Mouse (Mus musculus) neural tube, embryonic 11.5 days (tissue): ENCODE results near the gene Smim20. TPM values are rescaled to one million over a fixed set of nuclear protein-coding genes. Genes with fewer than 3 reads are reported as not detected.

Experiments used
- ATAC-seq: fragments of 200-750 bp; cut with Nextera tagmentation; 2 replicates; pipeline ENCODE4 v1.8.0; 2017; ENCODE audit warnings: moderate number of reproducible peaks, mild to moderate bottlenecking, moderate TSS enrichment, moderate library complexity; ENCODE audit not compliant: insufficient read depth, low FRiP score, low TSS enrichment
- DNase-seq: peaks from one replicate; pipeline ENCODE4 v3.0.0-alpha.2; 2015; ENCODE audit warnings: low spot score
- H3K27ac ChIP-seq: fragments of 300-500 bp; sonication (generic); 2 replicates; pipeline ENCODE4 v1.5.1; 2014; ENCODE audit warnings: low read depth, mild to moderate bottlenecking, low read length
- H3K27me3 ChIP-seq: fragments of 300-500 bp; sonication (generic); 2 replicates; pipeline ENCODE4 v1.6.1; 2014; ENCODE audit warnings: mild to moderate bottlenecking, low read length, mixed read lengths; ENCODE audit not compliant: control insufficient read depth, insufficient read depth
- H3K36me3 ChIP-seq: fragments of 300-500 bp; sonication (generic); 2 replicates; pipeline ENCODE4 v1.6.1; 2014; ENCODE audit warnings: mild to moderate bottlenecking, low read length, moderate library complexity, mixed read lengths; ENCODE audit not compliant: control insufficient read depth, insufficient read depth
- H3K4me1 ChIP-seq: fragments of 300-500 bp; sonication (generic); 2 replicates; pipeline ENCODE4 v1.6.1; 2014; ENCODE audit warnings: low read length, mixed read lengths; ENCODE audit not compliant: control insufficient read depth, insufficient read depth
- H3K4me2 ChIP-seq: fragments of 300-500 bp; sonication (generic); 2 replicates; pipeline ENCODE4 v1.6.1; 2014; ENCODE audit warnings: low read depth, mild to moderate bottlenecking, moderate library complexity
- H3K4me3 ChIP-seq: fragments of 300-500 bp; sonication (generic); 2 replicates; pipeline ENCODE4 v1.5.1; 2014; ENCODE audit warnings: low read depth, low read length
- H3K9ac ChIP-seq: fragments of 300-500 bp; sonication (generic); 2 replicates; pipeline ENCODE4 v1.6.1; 2014; ENCODE audit warnings: mild to moderate bottlenecking, low read length
- H3K9me3 ChIP-seq: fragments of 300-500 bp; sonication (generic); 2 replicates; pipeline ENCODE4 v1.6.1; 2016; ENCODE audit warnings: low read length; ENCODE audit not compliant: control insufficient read depth
- WGBS: fragments of 180-500 bp; shearing (Covaris S2); extraction: QIAGEN DNeasy Blood & Tissue Kit; methylation state at CpG from one replicate; pipeline ENCODE4 v1.1.7; 2014; 5-methylcytosine and 5-hydroxymethylcytosine counted together
- polyA plus RNA-seq: library from polyadenylated mRNA; unstranded; fragments of >200 nt; fragmentation: Nextera tagmentation; extraction: Ambion mirVana; gene quantifications from 2 replicates; pipeline ENCODE4 v1.2.1, GENCODE M21; 2014

Gene Smim20
- polyA plus RNA-seq, 1 experiment from 2014 or later: 59.5 TPM

- Histone ChIP-seq H3K27ac (no peak overlapping the region), H3K4me1 (no peaks in the 10 kb centered on the region; the same call in 1 of the 2 replicates), H3K27me3 (no peaks in the 10 kb centered on the region), H3K9me3 (no peaks in the 10 kb centered on the region), H3K4me2 (no peak overlapping the region), H3K36me3 (no peaks in the 10 kb centered on the region), H3K4me3 (no peak overlapping the region), H3K9ac (no peak overlapping the region)
- WGBS: 68% methylated on average over 7 of the region's 7 CpGs
- ATAC-seq (no peak), DNase-seq (no peak)
Observed at GRCm38 (mm10) chr5:53323121-53323520, 56.2 kb downstream of the Smim20 start.

GRCm38 (mm10) chr5:53324256-53324655, 57.4 kb downstream of the Smim20 start:
- H3K36me3 ChIP-seq: no peaks in the 10 kb centered on the region
- H3K27me3 ChIP-seq: no peaks in the 10 kb centered on the region
- no peaks in the 10 kb centered on the region; the same call in 1 of the 2 replicates for H3K4me1 ChIP-seq
- no peak overlapping the region for H3K4me2 ChIP-seq
- DNase-seq (no peak), ATAC-seq (no peak)
- no peak overlapping the region for H3K9ac ChIP-seq
- no peak overlapping the region for H3K4me3 ChIP-seq
- WGBS: 76% methylated on average over 3 of the region's 3 CpGs
- no peak overlapping the region for H3K27ac ChIP-seq
- H3K9me3 ChIP-seq: no peaks in the 10 kb centered on the region

- H3K4me2 ChIP-seq: no peak overlapping the region
- H3K9me3 ChIP-seq: no peaks in the 10 kb centered on the region
- no peaks in the 10 kb centered on the region; the same call in 1 of the 2 replicates for H3K4me1 ChIP-seq
- H3K27me3 ChIP-seq: no peaks in the 10 kb centered on the region
- no peak overlapping the region for H3K27ac ChIP-seq
- ATAC-seq: no peak
- no peak for DNase-seq
- no peaks in the 10 kb centered on the region for H3K36me3 ChIP-seq
- no peak overlapping the region for H3K9ac ChIP-seq
- no peak overlapping the region for H3K4me3 ChIP-seq
- WGBS: 34% methylated on average over 6 of the region's 6 CpGs
Observed at GRCm38 (mm10) chr5:53324791-53325190, 57.9 kb downstream of the Smim20 start.

GRCm38 (mm10) chr5:53326023-53326422, 59.1 kb downstream of the Smim20 start:
- Histone ChIP-seq H3K4me3 (no peak overlapping the region), H3K9me3 (no peaks in the 10 kb centered on the region), H3K4me1 (no peaks in the 10 kb centered on the region; the same call in 1 of the 2 replicates), H3K27ac (no peak overlapping the region), H3K36me3 (no peaks in the 10 kb centered on the region), H3K4me2 (0 out of 2 replicates have a peak overlapping the region, but pooled peaks have one; percentile 2), H3K27me3 (no peaks in the 10 kb centered on the region), H3K9ac (no peak overlapping the region)
- 4% methylated on average over 8 of the region's 8 CpGs for WGBS
- peak; percentile 72 for DNase-seq
- ATAC-seq: peak; percentile 55

- Histone ChIP-seq H3K9me3 (no peaks in the 10 kb centered on the region), H3K27ac (no peak overlapping the region), H3K27me3 (no peaks in the 10 kb centered on the region), H3K36me3 (no peaks in the 10 kb centered on the region), H3K4me1 (no peaks in the 10 kb centered on the region; the same call in 1 of the 2 replicates), H3K4me2 (no peak overlapping the region), H3K4me3 (no peak overlapping the region), H3K9ac (no peak overlapping the region)
- DNase-seq (no peak), ATAC-seq (peak; percentile 50; the same call in 1 of the 2 replicates)
- WGBS: 56% methylated on average over 5 of the region's 5 CpGs
Observed at GRCm38 (mm10) chr5:53326491-53326890, 59.6 kb downstream of the Smim20 start.

Other genes starting within 250 kb of the Smim20 start
- not detected in 2 replicates for gene Slc34a2, start 229.0 kb upstream of the Smim20 start, polyA plus RNA-seq
- 2.9 and 3.4 TPM in 2 replicates for gene Sel1l3, start 53.2 kb upstream of the Smim20 start, polyA plus RNA-seq
- 59.4 and 61.1 TPM in 2 replicates for gene Rbpj, start 199.1 kb downstream of the Smim20 start, polyA plus RNA-seq